Mouse (Mus musculus): ENCODE data around the gene Apol7a. TPM values are rescaled to one million over a fixed set of nuclear protein-coding genes. Genes with fewer than 3 reads are reported as not detected.

Apol7a gene
- polyA plus RNA-seq, 1 experiment from 2014 or later = not detected

DNA sequence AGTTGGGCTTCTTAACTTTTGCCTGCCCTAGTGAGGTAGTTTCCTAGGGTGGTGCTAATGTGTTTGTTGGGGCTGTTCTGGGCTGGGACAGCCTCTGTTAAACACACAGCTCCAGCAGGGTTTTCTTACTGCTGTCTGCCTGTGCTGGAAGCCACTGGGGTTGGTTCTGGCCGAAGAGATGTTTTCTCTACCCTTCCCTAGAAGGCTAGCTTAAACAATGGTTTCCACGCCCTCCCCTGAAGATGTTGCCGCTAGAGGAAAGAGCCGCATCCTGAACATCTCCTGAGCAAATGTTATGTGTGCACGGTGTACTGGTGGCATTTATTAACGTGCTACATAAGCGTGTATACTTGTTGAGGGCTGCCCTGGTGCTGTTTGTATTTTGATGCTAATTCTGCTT is 50.8 kb downstream of the Apol7a start:
- H3K9me3 ChIP-seq (ENCODE audit: control insufficient read depth, low read length) = no peaks in the 10 kb centered on the region
- 72% methylated on average over 7 of the region's 7 CpGs for WGBS
- no peak overlapping the region for H3K4me2 ChIP-seq
- H3K36me3 ChIP-seq (ENCODE audit: control insufficient read depth, insufficient read depth, low read length) = no peaks in the 10 kb centered on the region
- H3K27me3 ChIP-seq (replicated peaks; ENCODE audit: control insufficient read depth, insufficient read depth, low read length) = no peaks in the 10 kb centered on the region
- ATAC-seq (replicated peaks; ENCODE audit: low FRiP score) (no peak), DNase-seq (ENCODE audit: low spot score) (no peak)
- H3K27ac ChIP-seq (ENCODE audit: low read depth, low read length) = no peak overlapping the region
- peaks cover 19% of the 10 kb centered on the region for H3K4me1 ChIP-seq (replicated peaks; ENCODE audit: control insufficient read depth, insufficient read depth, low read length)
- no peak overlapping the region for H3K4me3 ChIP-seq (ENCODE audit: low read depth, low read length)
- H3K9ac ChIP-seq (ENCODE audit: low read depth, low read length) = no peak overlapping the region

DNA sequence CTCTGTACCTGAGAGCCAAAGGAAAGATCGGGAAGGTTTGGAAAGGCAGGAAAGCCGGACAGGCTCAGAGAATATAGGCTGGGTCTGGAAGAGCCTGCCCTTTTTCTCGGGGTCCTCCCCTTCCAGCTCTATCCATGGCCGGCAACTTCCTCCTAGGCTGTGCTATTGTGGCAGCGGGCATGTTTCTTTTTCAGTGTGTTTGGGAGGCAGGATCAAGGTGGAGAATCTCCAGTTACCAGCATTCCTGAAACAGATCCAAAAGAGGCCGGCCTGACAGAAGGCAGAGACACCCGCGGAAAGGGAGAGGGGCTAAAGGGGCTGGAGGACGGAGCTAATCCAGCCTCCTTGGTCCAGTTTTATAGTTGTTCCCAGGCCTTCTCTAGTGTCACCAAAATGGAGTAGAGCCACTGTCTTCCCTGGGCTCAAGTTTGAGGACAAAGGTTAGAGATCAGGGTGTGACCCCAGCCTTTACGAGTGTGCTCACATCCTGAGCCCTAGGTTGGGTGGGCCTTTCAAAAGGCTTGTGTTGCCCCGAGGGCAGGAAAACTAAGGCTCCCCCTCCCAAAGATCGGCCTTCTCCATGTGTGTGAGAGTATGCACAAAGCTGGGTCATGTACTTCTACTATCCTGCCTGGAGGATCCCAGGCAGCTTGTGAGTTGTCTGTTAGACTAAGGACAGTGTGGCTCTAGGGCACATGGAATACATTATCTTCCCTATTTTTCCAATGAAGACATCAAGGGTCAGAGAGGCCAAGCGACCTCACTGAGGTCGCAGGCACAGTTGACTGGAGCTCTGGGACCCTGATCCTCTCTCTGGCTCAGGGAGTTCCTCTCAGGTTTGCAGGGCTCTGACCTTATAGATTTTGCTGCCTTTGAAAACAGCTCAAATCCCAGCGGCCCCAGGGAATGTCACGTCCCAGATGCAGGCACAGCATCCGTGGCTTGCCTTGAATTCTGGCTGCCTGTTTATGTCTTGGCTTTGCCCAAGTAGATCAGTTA is 54.5 kb downstream of the Apol7a start:
- Histone ChIP-seq H3K27me3 (replicated peaks; ENCODE audit: control insufficient read depth, insufficient read depth, low read length) (no peaks in the 10 kb centered on the region), H3K4me1 (replicated peaks; ENCODE audit: control insufficient read depth, insufficient read depth, low read length) (peaks cover 29% of the 10 kb centered on the region), H3K9ac (ENCODE audit: low read depth, low read length) (peak overlapping the region; percentile 34; the same call in 1 of the 2 replicates), H3K4me2 (peak overlapping the region; percentile 61), H3K4me3 (ENCODE audit: low read depth, low read length) (no peak overlapping the region), H3K36me3 (ENCODE audit: control insufficient read depth, insufficient read depth, low read length) (no peaks in the 10 kb centered on the region), H3K27ac (ENCODE audit: low read depth, low read length) (peak overlapping the region; percentile 85), H3K9me3 (ENCODE audit: control insufficient read depth, low read length) (no peaks in the 10 kb centered on the region)
- ATAC-seq (replicated peaks; ENCODE audit: low FRiP score) (0 out of 2 replicates have a peak, but pooled peaks have one; percentile 19), DNase-seq (ENCODE audit: low spot score) (no peak)
- 37% methylated on average over 17 of the region's 17 CpGs for WGBS

GRCm38 (mm10) chr15:77343527-77344091 is 55.3 kb downstream of the Apol7a start:
- Histone ChIP-seq H3K4me3 (ENCODE audit: low read depth, low read length) (peak overlapping the region; percentile 14; the same call in 1 of the 2 replicates), H3K9ac (ENCODE audit: low read depth, low read length) (peak overlapping the region; percentile 34; the same call in 1 of the 2 replicates), H3K27ac (ENCODE audit: low read depth, low read length) (peak overlapping the region; percentile 85), H3K4me2 (peak overlapping the region; percentile 61), H3K4me1 (replicated peaks; ENCODE audit: control insufficient read depth, insufficient read depth, low read length) (peaks cover 29% of the 10 kb centered on the region), H3K36me3 (ENCODE audit: control insufficient read depth, insufficient read depth, low read length) (no peaks in the 10 kb centered on the region), H3K9me3 (ENCODE audit: control insufficient read depth, low read length) (no peaks in the 10 kb centered on the region), H3K27me3 (replicated peaks; ENCODE audit: control insufficient read depth, insufficient read depth, low read length) (no peaks in the 10 kb centered on the region)
- WGBS = 9% methylated on average over 13 of the region's 13 CpGs
- DNase-seq (ENCODE audit: low spot score) (peak; percentile 78), ATAC-seq (replicated peaks; ENCODE audit: low FRiP score) (peak; percentile 75)

DNA sequence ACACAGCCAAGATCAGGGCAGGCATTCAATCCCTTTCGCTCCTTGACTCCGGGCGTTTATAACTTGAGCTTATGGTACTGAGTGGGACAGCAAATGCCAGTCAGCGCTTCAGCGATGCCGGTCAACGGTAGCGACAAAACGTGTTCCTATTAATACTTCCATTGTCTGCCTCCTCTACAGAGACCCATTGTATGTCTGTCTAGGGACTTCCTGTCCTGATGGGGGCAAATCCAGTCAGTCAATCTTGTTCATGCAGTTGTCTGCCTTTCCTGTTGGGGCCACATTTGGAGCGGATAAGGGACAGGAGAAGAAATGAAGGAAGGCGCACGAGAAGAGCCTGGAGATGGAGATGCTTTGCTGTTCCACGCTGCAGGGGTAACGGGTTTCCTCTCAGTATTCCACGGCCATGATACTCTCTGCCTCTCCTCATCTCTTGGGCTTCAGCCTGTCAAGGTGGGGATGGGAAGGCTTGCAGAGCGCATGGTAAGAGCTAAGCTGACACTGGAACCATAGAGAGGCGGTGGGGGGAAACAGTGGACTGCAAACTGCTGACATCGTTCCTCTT is 55.9 kb downstream of the Apol7a start:
- Histone ChIP-seq H3K9me3 (ENCODE audit: control insufficient read depth, low read length) (no peaks in the 10 kb centered on the region), H3K36me3 (ENCODE audit: control insufficient read depth, insufficient read depth, low read length) (no peaks in the 10 kb centered on the region), H3K9ac (ENCODE audit: low read depth, low read length) (no peak overlapping the region), H3K4me3 (ENCODE audit: low read depth, low read length) (peak overlapping the region; percentile 14; the same call in 1 of the 2 replicates), H3K4me2 (peak overlapping the region; percentile 61), H3K27ac (ENCODE audit: low read depth, low read length) (peak overlapping the region; percentile 85), H3K27me3 (replicated peaks; ENCODE audit: control insufficient read depth, insufficient read depth, low read length) (no peaks in the 10 kb centered on the region), H3K4me1 (replicated peaks; ENCODE audit: control insufficient read depth, insufficient read depth, low read length) (peaks cover 29% of the 10 kb centered on the region)
- ATAC-seq (replicated peaks; ENCODE audit: low FRiP score) = 0 out of 2 replicates have a peak, but pooled peaks have one; percentile 2
- WGBS = 19% methylated on average over 18 of the region's 18 CpGs
- DNase-seq (ENCODE audit: low spot score) = no peak

GRCm38 (mm10) chr15:77342005-77342404 is 56.9 kb downstream of the Apol7a start:
- WGBS = 77% methylated on average over 6 of the region's 6 CpGs
- Histone ChIP-seq H3K9me3 (ENCODE audit: control insufficient read depth, low read length) (no peaks in the 10 kb centered on the region), H3K27me3 (replicated peaks; ENCODE audit: control insufficient read depth, insufficient read depth, low read length) (no peaks in the 10 kb centered on the region), H3K4me1 (replicated peaks; ENCODE audit: control insufficient read depth, insufficient read depth, low read length) (peaks cover 33% of the 10 kb centered on the region), H3K27ac (ENCODE audit: low read depth, low read length) (no peak overlapping the region), H3K4me3 (ENCODE audit: low read depth, low read length) (no peak overlapping the region), H3K4me2 (no peak overlapping the region), H3K9ac (ENCODE audit: low read depth, low read length) (no peak overlapping the region), H3K36me3 (ENCODE audit: control insufficient read depth, insufficient read depth, low read length) (no peaks in the 10 kb centered on the region)
- DNase-seq (ENCODE audit: low spot score) (no peak), ATAC-seq (replicated peaks; ENCODE audit: low FRiP score) (no peak)

DNA sequence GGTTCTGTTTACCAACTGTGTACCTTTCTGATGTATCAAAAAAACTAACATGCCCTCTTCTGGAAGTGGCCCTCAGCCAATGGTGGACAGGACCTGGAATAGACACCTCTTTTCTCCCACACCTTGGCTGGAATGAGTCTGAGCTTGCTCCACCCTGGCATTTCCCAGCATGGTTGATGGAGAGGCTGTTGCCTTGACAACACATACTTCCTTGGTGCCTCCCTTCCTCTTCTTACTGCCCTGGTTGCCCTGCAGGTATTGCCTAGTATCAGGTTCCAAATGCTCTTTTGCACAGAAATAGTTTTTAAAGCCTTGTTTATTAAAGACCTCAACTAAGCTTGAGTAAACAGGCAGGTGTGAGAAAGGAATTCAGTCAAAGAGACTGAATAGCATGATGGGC is 58.3 kb downstream of the Apol7a start:
- no peak overlapping the region for H3K9ac ChIP-seq (ENCODE audit: low read depth, low read length)
- no peaks in the 10 kb centered on the region for H3K27me3 ChIP-seq (replicated peaks; ENCODE audit: control insufficient read depth, insufficient read depth, low read length)
- DNase-seq (ENCODE audit: low spot score) = no peak
- H3K4me3 ChIP-seq (ENCODE audit: low read depth, low read length) = no peak overlapping the region
- no peaks in the 10 kb centered on the region for H3K9me3 ChIP-seq (ENCODE audit: control insufficient read depth, low read length)
- H3K36me3 ChIP-seq (ENCODE audit: control insufficient read depth, insufficient read depth, low read length) = no peaks in the 10 kb centered on the region
- H3K4me1 ChIP-seq (replicated peaks; ENCODE audit: control insufficient read depth, insufficient read depth, low read length) = peaks cover 35% of the 10 kb centered on the region
- no peak overlapping the region for H3K27ac ChIP-seq (ENCODE audit: low read depth, low read length)
- ATAC-seq (replicated peaks; ENCODE audit: low FRiP score) = no peak
- H3K4me2 ChIP-seq = no peak overlapping the region

GRCm38 (mm10) chr15:77338924-77339429 is 59.9 kb downstream of the Apol7a start:
- 52% methylated on average over 8 of the region's 8 CpGs for WGBS

GRCm38 (mm10) chr15:77338451-77338850 is 60.5 kb downstream of the Apol7a start:
- Histone ChIP-seq H3K36me3 (ENCODE audit: control insufficient read depth, insufficient read depth, low read length) (no peaks in the 10 kb centered on the region), H3K9me3 (ENCODE audit: control insufficient read depth, low read length) (no peaks in the 10 kb centered on the region), H3K4me3 (ENCODE audit: low read depth, low read length) (no peak overlapping the region), H3K4me1 (replicated peaks; ENCODE audit: control insufficient read depth, insufficient read depth, low read length) (peaks cover 23% of the 10 kb centered on the region), H3K4me2 (peak overlapping the region; percentile 8), H3K27me3 (replicated peaks; ENCODE audit: control insufficient read depth, insufficient read depth, low read length) (no peaks in the 10 kb centered on the region), H3K27ac (ENCODE audit: low read depth, low read length) (no peak overlapping the region), H3K9ac (ENCODE audit: low read depth, low read length) (no peak overlapping the region)
- 67% methylated on average over 7 of the region's 7 CpGs for WGBS
- ATAC-seq (replicated peaks; ENCODE audit: low FRiP score) (0 out of 2 replicates have a peak, but pooled peaks have one; percentile 35), DNase-seq (ENCODE audit: low spot score) (no peak)

More at GRCm38 (mm10) chr15:77338924-77339429, 59.9 kb downstream of the Apol7a start:
- Histone ChIP-seq H3K9me3 (ENCODE audit: control insufficient read depth, low read length) (no peaks in the 10 kb centered on the region), H3K9ac (ENCODE audit: low read depth, low read length) (no peak overlapping the region), H3K27me3 (replicated peaks; ENCODE audit: control insufficient read depth, insufficient read depth, low read length) (no peaks in the 10 kb centered on the region), H3K4me2 (no peak overlapping the region), H3K27ac (ENCODE audit: low read depth, low read length) (no peak overlapping the region), H3K4me1 (replicated peaks; ENCODE audit: control insufficient read depth, insufficient read depth, low read length) (peaks cover 28% of the 10 kb centered on the region), H3K4me3 (ENCODE audit: low read depth, low read length) (no peak overlapping the region), H3K36me3 (ENCODE audit: control insufficient read depth, insufficient read depth, low read length) (no peaks in the 10 kb centered on the region)
- ATAC-seq (replicated peaks; ENCODE audit: low FRiP score) (no peak), DNase-seq (ENCODE audit: low spot score) (no peak)

Data from liver, embryonic 11.5 days (tissue).